Mouse (Mus musculus) duodenum, adult 2 months (tissue): ENCODE results near the gene Ranbp9. TPM values are rescaled to one million over a fixed set of nuclear protein-coding genes. Genes with fewer than 3 reads are reported as not detected.

ENCODE experiments used
- polyA plus RNA-seq: library from polyadenylated mRNA; depleted of rRNA; stranded (reverse); fragments of >200 nt; gene quantifications from 2 replicates; pipeline ENCODE4 v1.2.3, GENCODE M21; 2012; ENCODE audit warnings: low replicate concordance; rRNA removed

The Ranbp9 gene
- polyA plus RNA-seq = 7.2 and 14.7 TPM in 2 replicates

GRCm38 (mm10) chr13:43480957-43481858 is at the start of gene Ranbp9:
TSS of gene Ranbp9 (minus strand) at chr13:43481282.

GRCm38 (mm10) chr13:43398297-43399080 is 82.6 kb downstream of the Ranbp9 start, which contains the start of gene Nol7:
TSS of gene Nol7 (plus strand) at chr13:43398390.

GRCm38 (mm10) chr13:43364985-43365824 is 115.9 kb downstream of the Ranbp9 start, which contains the start of gene Sirt5:
TSS of gene Sirt5 (plus strand) at chr13:43365496.

Other genes starting within 250 kb of the Ranbp9 start
- 1.2 and 2.3 TPM in 2 replicates for gene Gfod1, start 177.1 kb downstream of the Ranbp9 start, polyA plus RNA-seq
- 2.0 and 2.5 TPM in 2 replicates for gene Sirt5, start 115.8 kb downstream of the Ranbp9 start, polyA plus RNA-seq
- gene Nol7, start 82.9 kb downstream of the Ranbp9 start, polyA plus RNA-seq = 76.1 and 81.9 TPM in 2 replicates
- 17.9 and 52.3 TPM in 2 replicates for gene Mcur1, start 78.9 kb upstream of the Ranbp9 start, polyA plus RNA-seq
- gene Rnf182, start 134.4 kb upstream of the Ranbp9 start, polyA plus RNA-seq = not detected in 2 replicates